Mouse (Mus musculus) brown adipose tissue, adult 24 weeks (tissue): ENCODE results near the gene Exph5. TPM values are rescaled to one million over a fixed set of nuclear protein-coding genes. Genes with fewer than 3 reads are reported as not detected.
A peak's percentile ranks its signal among the peaks of the same experiment; 100 is the strongest.

Source experiments
- H3K27ac ChIP-seq: fragments of 200-500 bp; replicated peaks from 2 replicates; pipeline ENCODE4 v1.5.1; 2012; ENCODE audit warnings: low read depth, mild to moderate bottlenecking, low read length
- H3K4me1 ChIP-seq: fragments of 200-500 bp; 2 replicates; pipeline ENCODE4 v1.6.1; 2012; ENCODE audit warnings: low read length, mixed read lengths; ENCODE audit not compliant: control insufficient read depth, insufficient read depth, insufficient read length
- H3K4me3 ChIP-seq: fragments of 200-500 bp; 2 replicates; pipeline ENCODE4 v1.5.1; 2012; ENCODE audit warnings: low read depth, mild to moderate bottlenecking, low read length, moderate library complexity; ENCODE audit not compliant: insufficient read depth
- polyA plus RNA-seq: library from polyadenylated mRNA; stranded (reverse); fragments of >200 nt; gene quantifications from 2 replicates; pipeline ENCODE4 v1.2.4, GENCODE M21; 2012; ENCODE audit not compliant: missing spikeins, insufficient read depth, insufficient read length

Gene Exph5
- polyA plus RNA-seq, 1 experiment = not detected

DNA sequence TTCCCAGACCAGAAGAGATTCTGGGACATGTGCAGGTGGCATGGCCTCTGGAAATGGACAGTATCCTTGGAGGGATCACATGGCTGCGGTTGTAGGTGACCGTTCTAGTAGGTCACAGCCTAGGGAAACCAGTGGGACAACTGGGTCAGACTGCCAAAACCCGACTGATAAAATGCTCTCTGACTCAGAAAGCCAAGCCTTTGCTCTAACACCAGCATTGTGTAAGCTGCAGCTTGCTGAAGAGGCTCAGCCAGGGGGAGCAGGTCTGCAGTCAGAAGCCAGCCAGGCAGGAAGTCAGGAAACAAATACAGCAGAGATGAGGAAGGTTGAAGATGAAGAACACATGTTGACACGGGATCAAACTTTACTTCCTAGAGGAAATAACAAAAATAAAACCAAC is 74.4 kb downstream of the Exph5 start:
- no peak overlapping the region for H3K27ac ChIP-seq
- H3K4me1 ChIP-seq = no peaks in the 10 kb centered on the region
- H3K4me3 ChIP-seq = no peak overlapping the region

DNA sequence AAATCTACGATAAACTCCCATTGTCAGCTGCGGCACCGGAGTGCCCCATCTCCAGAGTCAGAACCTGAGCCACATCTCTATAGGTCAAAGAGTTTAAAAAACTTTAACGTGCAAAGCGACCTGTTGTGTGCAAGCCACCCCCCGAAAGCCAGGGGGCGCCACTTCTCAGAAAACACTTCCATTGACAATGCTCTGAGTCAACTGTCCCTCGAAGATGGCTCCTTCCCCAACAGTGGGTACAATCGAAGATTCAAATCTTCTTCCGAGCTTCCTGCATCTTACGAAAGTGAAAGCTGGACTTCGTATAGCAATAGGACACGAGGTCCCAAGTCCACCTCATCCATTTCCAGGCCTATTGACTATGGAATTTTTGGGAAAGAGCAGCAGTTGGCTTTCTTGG is 75.3 kb downstream of the Exph5 start:
- no peaks in the 10 kb centered on the region for H3K4me1 ChIP-seq
- no peak overlapping the region for H3K27ac ChIP-seq
- no peak overlapping the region for H3K4me3 ChIP-seq

DNA sequence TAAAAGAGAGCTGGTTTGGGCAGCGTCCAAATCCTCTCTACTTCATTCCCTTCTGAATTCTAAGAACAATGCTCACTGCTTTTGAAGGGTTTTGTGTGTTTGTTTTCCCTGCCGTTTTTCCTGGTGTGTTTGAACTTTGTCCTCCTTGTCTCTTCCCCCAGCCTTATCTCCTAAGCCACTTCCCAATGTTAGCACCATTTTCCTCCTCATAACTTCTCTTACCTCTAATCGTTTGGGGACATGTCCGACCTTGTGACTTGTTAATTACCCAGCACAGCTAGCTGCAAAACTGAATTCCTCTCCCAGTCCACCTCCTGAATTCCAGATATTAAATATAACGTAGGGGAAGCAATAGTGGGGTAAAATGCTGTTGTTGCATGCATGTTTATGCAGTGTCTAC is 76.1 kb downstream of the Exph5 start:
- Histone ChIP-seq H3K4me3 (no peak overlapping the region), H3K27ac (no peak overlapping the region), H3K4me1 (no peaks in the 10 kb centered on the region)

DNA sequence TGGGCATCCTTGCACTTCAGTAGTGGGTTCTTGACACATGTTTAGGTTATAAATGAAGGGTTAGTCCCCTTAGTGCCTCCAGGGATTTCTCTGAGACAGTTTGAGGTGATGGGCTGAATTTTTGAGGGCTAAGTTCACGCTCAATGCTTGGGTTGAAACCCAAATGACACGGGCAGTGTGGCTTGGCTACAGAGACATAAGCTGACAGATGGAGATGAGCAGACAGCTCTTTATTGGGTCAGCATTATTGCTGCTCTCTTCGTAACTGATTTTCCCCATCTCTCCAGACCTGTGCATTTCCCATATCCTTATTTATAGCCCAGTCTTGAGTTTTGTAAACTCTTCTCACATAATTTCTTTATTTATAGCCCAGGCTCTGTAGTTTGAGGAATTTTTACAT is 76.7 kb downstream of the Exph5 start:
- Histone ChIP-seq H3K27ac (no peak overlapping the region), H3K4me1 (no peaks in the 10 kb centered on the region), H3K4me3 (no peak overlapping the region)

DNA sequence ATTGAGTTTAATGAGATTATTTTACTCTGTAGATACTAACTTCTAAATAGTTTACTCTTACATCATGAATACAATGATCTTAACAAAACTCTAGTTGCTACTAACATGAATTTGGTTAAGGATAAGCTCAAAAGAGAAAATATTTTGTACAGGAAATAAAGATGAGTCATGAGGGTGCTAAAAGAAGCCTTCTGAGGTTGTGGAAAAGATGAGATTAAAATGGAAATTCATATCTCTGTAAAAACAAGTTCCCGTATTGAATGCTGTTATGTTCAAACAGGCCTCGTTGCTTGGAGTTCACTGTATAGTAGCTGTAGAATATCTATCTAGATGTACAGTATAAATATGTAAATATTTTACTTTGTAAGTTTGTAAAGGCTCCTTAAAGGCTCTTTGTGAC is 79.1 kb downstream of the Exph5 start:
- Histone ChIP-seq H3K27ac (no peak overlapping the region), H3K4me1 (no peaks in the 10 kb centered on the region), H3K4me3 (no peak overlapping the region)

DNA sequence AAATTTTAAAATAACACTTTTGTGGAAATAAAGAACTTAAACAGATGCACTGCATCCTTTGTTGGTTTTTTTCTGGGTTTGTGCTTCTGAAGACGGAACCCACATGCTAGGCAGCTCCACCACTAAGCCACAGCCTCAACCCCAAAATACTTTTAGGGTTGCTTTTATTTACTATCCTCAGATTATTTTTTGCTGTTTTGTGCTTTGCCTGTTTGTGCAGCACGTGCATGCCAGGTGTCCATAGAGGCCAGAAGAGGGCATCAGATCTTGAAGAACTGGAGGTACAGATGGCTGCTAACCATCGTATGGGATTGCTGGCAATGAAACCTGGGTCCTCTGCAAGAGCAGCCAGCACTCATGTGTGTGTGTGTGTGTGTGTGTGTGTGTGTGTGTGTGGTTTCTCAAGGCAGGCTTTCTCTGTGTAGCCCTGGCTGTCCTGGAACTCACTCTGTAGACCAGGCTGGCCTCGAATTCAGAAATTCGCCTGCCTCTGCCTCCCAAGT is 79.7 kb downstream of the Exph5 start:
- Histone ChIP-seq H3K4me3 (no peak overlapping the region), H3K4me1 (no peaks in the 10 kb centered on the region), H3K27ac (no peak overlapping the region)

DNA sequence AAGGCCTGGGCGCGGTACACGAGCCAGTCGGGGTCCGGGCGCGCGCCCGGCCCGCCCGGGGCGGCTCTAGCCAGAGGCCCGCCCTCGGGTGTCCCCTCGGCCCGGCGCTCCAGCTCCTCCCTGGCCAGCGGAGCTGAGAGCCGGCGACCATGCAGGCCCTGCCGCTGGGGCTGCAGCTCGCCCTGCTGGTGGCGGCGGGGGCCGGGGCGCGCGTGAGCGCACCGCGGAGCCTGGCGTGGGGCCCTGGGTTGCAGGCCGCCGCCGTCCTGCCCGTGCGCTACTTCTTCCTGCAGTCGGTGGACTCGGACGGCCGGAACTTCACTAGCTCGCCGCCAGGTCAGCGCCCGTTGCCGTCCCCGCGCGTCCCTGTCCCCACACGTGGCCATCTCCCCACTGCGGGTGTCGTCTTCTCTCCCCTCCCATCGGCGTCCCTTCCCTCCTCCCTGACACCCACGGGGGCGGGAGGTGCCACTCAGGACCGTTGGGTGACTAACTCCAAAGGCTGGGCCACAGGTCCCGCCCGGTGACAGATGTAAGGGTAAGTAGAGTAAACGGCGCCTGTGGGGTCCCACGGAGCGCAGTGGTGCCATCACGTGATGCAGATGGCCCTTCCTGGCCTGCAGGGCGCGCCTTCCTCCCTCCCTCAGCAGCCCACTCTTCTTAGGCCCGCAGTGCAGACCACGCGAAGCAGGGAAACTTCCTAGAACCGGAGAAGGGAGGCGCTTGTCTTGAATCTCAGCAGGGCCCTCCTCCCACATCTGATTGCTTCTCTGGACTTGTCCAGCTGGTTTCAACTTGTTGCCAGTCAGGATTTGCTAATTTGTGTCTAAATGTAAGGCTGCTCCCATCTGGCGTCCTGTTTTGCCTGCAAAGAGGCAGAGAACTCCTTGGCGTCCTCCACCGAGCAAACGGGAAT is 82.7 kb downstream of the Exph5 start, which contains the start of gene Kdelc2:
Gene Kdelc2, plus strand, starts transcription at position 75 of the 916 bp plus-strand sequence.
- H3K27ac ChIP-seq = peak within 1 kb of the TSS; percentile 74
- H3K4me1 ChIP-seq = no peaks in the 10 kb centered on the region
- H3K4me3 ChIP-seq = peak within 1 kb of the TSS; percentile 71

DNA sequence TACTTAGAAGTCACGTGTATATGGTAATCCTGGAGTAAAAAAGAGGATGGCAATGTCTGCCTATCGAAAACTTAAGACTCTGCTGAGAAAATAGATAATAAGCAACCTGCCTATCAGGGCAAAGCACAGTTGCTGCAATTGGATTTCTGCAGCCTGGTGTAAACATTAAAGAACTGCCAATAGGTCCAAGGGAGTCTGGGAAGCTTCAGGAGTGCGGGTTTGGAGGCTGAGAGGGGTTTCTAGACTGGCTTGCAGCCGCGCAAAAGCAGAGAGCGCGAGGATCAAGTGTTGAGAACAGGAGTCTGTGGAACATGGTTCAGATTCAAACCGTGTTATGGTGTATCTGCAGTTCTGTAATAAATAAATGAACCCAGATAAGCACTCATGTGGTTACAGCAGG is 83.4 kb downstream of the Exph5 start:
- Histone ChIP-seq H3K4me1 (no peaks in the 10 kb centered on the region), H3K4me3 (peak overlapping the region; percentile 71), H3K27ac (peak overlapping the region; percentile 74; the same call in 1 of the 2 replicates)

DNA sequence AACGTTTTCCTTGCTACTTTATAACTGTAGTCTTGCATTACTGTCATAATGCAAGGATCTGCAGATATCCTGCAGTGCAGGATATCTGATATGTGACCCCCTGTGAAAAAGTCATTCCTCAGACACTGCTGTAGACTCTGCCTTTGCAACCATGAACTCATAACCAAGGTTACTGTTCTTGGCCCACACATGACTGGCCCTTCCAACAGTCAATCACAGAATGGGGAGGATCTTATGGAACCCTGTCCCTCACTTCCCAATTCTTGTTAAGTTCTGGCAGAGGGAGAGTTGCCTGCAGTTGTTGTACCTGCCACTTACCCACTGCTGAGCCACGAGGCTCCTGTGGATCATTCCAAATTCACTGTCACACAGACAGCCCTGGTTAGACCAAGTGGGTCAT is 86.0 kb downstream of the Exph5 start:
- no peak overlapping the region for H3K4me3 ChIP-seq
- no peak overlapping the region for H3K27ac ChIP-seq
- no peaks in the 10 kb centered on the region for H3K4me1 ChIP-seq

DNA sequence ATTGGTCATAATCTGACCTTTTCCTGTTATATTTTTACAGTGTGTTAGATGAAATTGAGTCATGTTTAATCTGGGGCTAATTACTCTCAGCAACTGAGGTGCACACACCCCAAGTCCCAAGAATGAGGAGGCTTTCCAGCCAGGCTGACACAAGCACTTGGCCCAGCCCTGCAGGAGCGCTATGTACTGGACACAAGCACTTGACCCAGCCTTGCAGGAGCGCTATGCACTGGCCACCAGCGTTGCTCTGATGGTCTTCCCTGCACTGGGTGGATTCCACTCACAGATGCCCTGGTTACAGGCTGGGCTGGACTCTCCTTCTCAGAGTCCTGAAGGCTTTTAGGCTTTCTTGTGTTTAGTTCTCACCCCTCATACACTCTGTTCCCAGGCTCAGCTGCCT is 87.6 kb downstream of the Exph5 start:
- Histone ChIP-seq H3K4me1 (no peaks in the 10 kb centered on the region), H3K27ac (no peak overlapping the region), H3K4me3 (no peak overlapping the region)

DNA sequence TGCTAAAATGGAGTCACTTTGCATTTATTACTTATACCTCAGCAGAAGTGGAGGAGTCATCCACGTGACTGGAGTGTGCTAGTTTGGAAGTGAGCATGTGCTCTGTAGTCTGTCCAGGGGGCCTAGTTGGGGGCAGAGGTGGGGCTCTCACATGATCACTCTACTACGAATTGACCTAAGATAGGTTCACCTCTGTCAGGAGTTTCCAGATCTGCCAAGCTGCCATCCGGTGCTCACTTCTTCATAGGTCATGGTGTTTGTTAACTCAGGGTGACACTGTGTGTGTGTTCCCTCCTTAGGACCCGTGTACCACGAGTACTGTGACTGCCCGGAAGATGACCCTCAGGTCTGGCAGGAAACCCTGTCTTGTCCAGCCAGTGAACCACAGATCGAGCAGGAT is 88.7 kb downstream of the Exph5 start:
- Histone ChIP-seq H3K4me3 (no peak overlapping the region), H3K4me1 (no peaks in the 10 kb centered on the region), H3K27ac (no peak overlapping the region)

DNA sequence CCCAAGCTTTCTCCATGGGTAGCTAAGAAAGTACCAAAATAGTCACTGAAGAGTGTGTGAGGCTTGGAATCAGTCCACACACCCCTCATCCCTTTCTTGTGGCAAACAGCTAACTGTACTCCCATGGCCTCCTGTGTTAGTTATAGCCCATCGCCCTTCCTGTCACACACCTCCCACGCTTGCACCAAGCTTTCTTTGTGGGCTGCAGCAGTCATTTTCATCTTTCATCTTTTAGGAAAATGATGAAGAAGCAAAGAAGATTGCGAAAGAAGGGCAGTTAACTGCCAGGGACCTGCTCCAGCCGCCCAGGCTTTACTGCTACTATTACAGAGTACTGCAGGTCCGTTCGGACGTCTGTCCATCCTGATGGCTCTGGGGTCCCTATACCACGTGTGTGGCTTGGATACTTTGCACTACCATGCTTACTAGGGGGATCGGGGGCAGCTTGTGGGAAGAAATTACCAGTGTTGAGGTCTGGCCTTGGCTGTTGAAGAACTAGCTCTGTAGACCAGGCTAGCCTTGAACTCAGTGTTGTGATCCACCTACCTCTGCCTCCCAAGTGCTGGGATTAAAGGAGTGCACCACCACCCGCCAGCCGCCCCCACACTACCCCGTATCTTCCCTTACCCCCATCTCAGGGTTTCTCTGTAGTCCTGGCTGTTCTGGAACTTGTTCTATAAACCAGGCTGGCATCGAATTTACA is 96.4 kb downstream of the Exph5 start:
- Histone ChIP-seq H3K4me1 (no peaks in the 10 kb centered on the region), H3K27ac (no peak overlapping the region)

DNA sequence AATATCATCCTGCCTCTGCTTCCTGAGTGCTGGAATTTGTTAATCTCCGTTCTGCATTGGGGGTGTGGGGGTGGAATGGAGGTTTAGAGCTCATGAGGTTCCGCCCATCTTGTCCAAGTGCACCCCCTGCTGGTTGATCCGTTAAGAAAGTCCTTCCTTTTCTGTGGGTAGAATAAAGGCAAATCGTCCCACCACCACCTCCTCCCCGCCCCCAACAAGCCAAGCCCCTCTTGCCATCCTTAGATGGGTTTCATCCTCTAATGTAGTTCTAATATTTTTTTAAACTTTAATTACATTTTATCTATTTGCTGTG is 96.9 kb downstream of the Exph5 start:
- Histone ChIP-seq H3K4me1 (no peaks in the 10 kb centered on the region), H3K27ac (no peak overlapping the region), H3K4me3 (no peak overlapping the region)

More for the DNA sequence above, 96.4 kb downstream of the Exph5 start:
- H3K4me3 ChIP-seq = no peak overlapping the region

DNA sequence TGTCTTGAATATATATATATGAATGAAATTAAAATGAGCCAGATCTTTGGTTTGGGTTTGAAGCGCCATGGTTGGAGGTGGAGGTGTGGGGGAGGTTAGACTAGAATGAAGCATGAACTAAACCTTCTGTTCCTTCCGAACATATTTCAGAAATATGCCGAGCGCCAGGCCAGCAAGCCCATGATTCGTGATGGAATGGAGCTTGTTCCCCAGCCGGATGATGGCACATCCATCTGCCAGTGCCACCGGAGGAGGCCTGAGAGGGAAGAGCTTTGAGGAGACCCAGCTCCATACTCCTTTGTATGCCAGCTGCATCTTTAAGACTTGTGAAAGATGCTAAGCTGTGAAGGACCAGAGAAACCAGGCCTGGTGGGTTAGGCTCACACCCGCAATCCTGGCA is 98.1 kb downstream of the Exph5 start:
- H3K27ac ChIP-seq = no peak overlapping the region
- H3K4me3 ChIP-seq = no peak overlapping the region
- H3K4me1 ChIP-seq = no peaks in the 10 kb centered on the region

DNA sequence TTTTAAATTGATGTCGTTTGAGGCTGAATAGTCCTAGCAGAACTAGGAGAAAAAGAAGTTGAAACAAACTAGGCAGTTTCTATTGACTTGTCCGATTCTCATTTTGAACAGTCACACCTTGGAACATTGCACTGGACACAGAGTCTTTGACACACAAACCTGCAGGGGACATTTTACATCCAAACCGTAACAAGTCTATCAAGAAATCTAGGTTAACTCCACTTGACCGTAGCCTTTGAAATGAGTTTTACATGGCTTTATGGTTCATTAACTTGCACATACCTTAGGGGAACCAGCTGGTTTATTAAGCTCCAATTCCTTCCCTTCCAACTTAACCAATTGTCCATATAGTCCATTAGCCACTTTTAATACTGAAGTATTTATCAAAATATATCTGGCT is 99.2 kb downstream of the Exph5 start:
- H3K27ac ChIP-seq = no peak overlapping the region
- H3K4me3 ChIP-seq = no peak overlapping the region
- H3K4me1 ChIP-seq = no peaks in the 10 kb centered on the region

DNA sequence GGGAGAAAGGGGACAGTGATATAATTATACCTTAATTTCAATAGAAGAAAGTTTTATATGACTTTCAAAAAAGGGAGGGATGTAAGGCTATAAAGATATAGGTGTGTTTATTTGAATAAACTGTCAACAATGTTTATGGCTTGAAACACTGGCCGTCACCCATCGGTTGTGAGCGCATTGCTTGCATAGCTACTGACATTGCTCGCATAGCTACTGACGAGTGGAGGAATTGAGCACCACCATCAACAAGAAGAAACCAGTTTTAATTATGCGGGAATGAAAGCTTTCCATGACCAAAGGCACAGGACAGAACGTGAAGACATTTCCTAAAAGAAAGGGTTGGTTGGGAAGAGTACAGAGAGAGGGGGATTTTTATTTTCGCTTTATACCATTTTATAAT is 99.7 kb downstream of the Exph5 start:
- Histone ChIP-seq H3K4me3 (no peak overlapping the region), H3K4me1 (no peaks in the 10 kb centered on the region), H3K27ac (no peak overlapping the region)
